Mouse (Mus musculus): ENCODE measurements around the gene Mfsd6.

- TF ChIP-seq EP300 (IDR thresholded peaks at IDR 0.05; ENCODE audit: low read depth) (no peak), CTCF (IDR thresholded peaks at IDR 0.05; ENCODE audit: low read depth) (no peak)
Measured at GRCm38 (mm10) chr1:52708745-52709144, 18.5 kb downstream of the Mfsd6 start.
